Mouse (Mus musculus) liver, embryonic 18 days (tissue): Measurements from ENCODE around the gene Zmym5. TPM values are rescaled to one million over a fixed set of nuclear protein-coding genes. Genes with fewer than 3 reads are reported as not detected.

ENCODE experiments used
- polyA plus RNA-seq: library from polyadenylated mRNA; depleted of rRNA; stranded (reverse); fragments of >200 nt; gene quantifications from 2 replicates; pipeline ENCODE4 v1.2.3, GENCODE M21; 2012; rRNA removed

The Zmym5 gene
- 7.4 and 8.0 TPM in 2 replicates for polyA plus RNA-seq

GRCm38 (mm10) chr14:56811701-56812339 is at the start of gene Zmym5:
Gene Zmym5 (minus strand): TSS chr14:56811716.

DNA sequence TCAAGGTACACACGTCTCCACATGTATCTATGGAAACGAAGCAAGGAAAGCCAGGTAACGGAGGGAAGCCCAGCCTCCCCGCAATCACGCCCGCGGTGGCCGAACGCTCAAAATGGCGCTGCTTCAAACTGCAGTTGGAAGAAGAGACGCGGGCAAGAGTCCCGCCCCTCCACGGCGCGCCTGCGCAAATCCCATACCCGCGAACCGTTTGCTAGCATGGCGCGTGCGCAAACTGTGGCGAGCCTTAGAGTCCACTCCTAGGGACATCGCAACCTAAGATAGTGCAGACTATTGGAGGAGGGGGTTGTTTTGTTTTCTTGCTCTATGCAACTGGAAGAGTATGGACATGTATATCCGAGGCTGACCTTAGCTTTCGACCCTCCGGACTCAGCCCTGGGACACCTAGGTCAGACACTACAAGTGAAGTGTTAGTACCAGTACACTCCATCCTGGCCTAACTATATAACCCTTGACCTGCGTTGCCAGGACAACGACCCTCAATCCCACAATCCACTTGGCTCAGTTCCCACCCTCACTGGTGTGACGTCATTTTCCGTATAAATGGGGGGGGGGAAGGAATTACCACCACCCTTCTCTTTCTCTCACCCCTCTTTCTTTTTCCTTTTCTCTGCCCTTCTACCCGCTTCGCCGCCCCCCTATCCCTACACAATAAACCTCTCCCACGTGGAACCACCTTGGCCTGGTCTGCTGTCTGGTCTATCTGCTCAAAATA is 33.1 kb downstream of the Zmym5 start, which contains the start of gene Pspc1:
Gene Pspc1 (minus strand): TSS at position 117 of the 733 bp plus-strand sequence.

Other genes starting within 250 kb of the Zmym5 start
- gene Cenpj, start 236.3 kb downstream of the Zmym5 start, polyA plus RNA-seq, result 2.6 TPM in 2 replicates
- gene Parp4, start 236.1 kb downstream of the Zmym5 start, polyA plus RNA-seq, result 2.5 and 3.5 TPM in 2 replicates
- gene Mphosph8, start 143.5 kb downstream of the Zmym5 start, polyA plus RNA-seq, result 8.5 and 9.3 TPM in 2 replicates
- gene Pspc1, start 33.4 kb downstream of the Zmym5 start, polyA plus RNA-seq, result 8.9 and 9.6 TPM in 2 replicates
- 7.2 TPM in 2 replicates for gene Zmym2, start 74.9 kb upstream of the Zmym5 start, polyA plus RNA-seq
- not detected in 2 replicates for gene Gja3, start 246.4 kb upstream of the Zmym5 start, polyA plus RNA-seq